Mouse (Mus musculus) CH12.LX (cell line): ENCODE data around the gene Ngfr. TPM values are rescaled to one million over a fixed set of nuclear protein-coding genes. Genes with fewer than 3 reads are reported as not detected.

Source experiments
- DNase-seq: peaks from one replicate; pipeline ENCODE4 v3.0.0-alpha.2; 2013; ENCODE audit errors: extremely low read depth
- H3K27ac ChIP-seq: 2 replicates; pipeline ENCODE4 v1.5.1; 2012; ENCODE audit warnings: low read depth, mild to moderate bottlenecking, control low read depth, moderate library complexity; ENCODE audit not compliant: insufficient read depth
- H3K27me3 ChIP-seq: replicated peaks from 2 replicates; pipeline ENCODE3; 2012; ENCODE audit warnings: inconsistent platforms
- H3K36me3 ChIP-seq, 2 experiments: replicated peaks in 1 of 2; 2 replicates each; pipeline versions ENCODE3 to v1.6.1; 2012; ENCODE audit warnings: inconsistent platforms in 1 of 2, low read length in 1 of 2, mild to moderate bottlenecking in 1 of 2, mixed read lengths in 1 of 2, moderate library complexity in 1 of 2; ENCODE audit not compliant: control insufficient read depth in 1 of 2, insufficient read depth in 1 of 2
- H3K4me1 ChIP-seq, 2 experiments: 2 replicates each; pipeline ENCODE4 v1.6.1; 2012; ENCODE audit warnings: inconsistent platforms in 1 of 2, moderate library complexity in 1 of 2; ENCODE audit not compliant: insufficient read depth in 2 of 2, control insufficient read depth in 1 of 2
- H3K4me2 ChIP-seq: 2 replicates; pipeline ENCODE4 v1.6.1; 2012; ENCODE audit warnings: low read depth, mild to moderate bottlenecking, control low read depth; ENCODE audit not compliant: poor library complexity, insufficient read depth, severe bottlenecking
- H3K4me3 ChIP-seq, 3 experiments: fragments of 150-350 bp in 1 of 3; sonication (generic) in 1 of 3; replicated peaks in 1 of 3; 2 replicates each; pipeline versions ENCODE3 to v1.5.1; 2011 to 2012; ENCODE audit warnings: low read depth in 2 of 3, low read length in 2 of 3, mild to moderate bottlenecking in 2 of 3, moderate library complexity in 2 of 3, control low read depth in 1 of 3, improper control_type of control experiment in 1 of 3, inconsistent platforms in 1 of 3, mixed read lengths in 1 of 3; ENCODE audit not compliant: poor library complexity in 1 of 3
- H3K79me2 ChIP-seq: replicated peaks from 2 replicates; pipeline ENCODE4 v1.6.1; 2012; ENCODE audit warnings: mild to moderate bottlenecking, moderate library complexity; ENCODE audit not compliant: control insufficient read depth, poor library complexity, insufficient read depth, severe bottlenecking; ENCODE audit errors: extremely low read depth
- H3K9ac ChIP-seq: 2 replicates; pipeline ENCODE4 v1.6.1; 2012; ENCODE audit warnings: low read depth, mild to moderate bottlenecking, control low read depth, moderate library complexity; ENCODE audit not compliant: insufficient read depth
- H3K9me3 ChIP-seq: replicated peaks from 2 replicates; pipeline ENCODE3; 2012; ENCODE audit warnings: low read length, inconsistent platforms, mixed read lengths
- CHD1 ChIP-seq: IDR thresholded peaks from 2 replicates; pipeline ENCODE4 v1.6.1; 2012; ENCODE audit warnings: low read depth, low read length, improper control_type of control experiment, inconsistent platforms
- CTCF ChIP-seq, 2 experiments: IDR thresholded peaks in 1 of 2; conservative IDR thresholded peaks in 1 of 2; 2 replicates each; pipeline ENCODE4 v1.5.1; 2011 to 2012; ENCODE audit warnings: low read depth in 2 of 2, low read length in 2 of 2, improper control_type of control experiment in 1 of 2, inconsistent platforms in 1 of 2, mild to moderate bottlenecking in 1 of 2, moderate library complexity in 1 of 2
- E2F4 ChIP-seq: IDR thresholded peaks from 2 replicates; pipeline ENCODE4 v1.6.1; 2011; ENCODE audit warnings: low read depth, low read length, improper control_type of control experiment; ENCODE audit not compliant: insufficient replicate concordance
- ELF1 ChIP-seq: IDR thresholded peaks from 2 replicates; pipeline ENCODE4 v1.6.1; 2014; ENCODE audit warnings: low read depth, mild to moderate bottlenecking, inconsistent platforms, low read length, improper control_type of control experiment
- HCFC1 ChIP-seq: IDR thresholded peaks from 2 replicates; pipeline ENCODE4 v1.6.1; 2012; ENCODE audit warnings: low read depth, mild to moderate bottlenecking, inconsistent platforms, low read length, improper control_type of control experiment
- JUN ChIP-seq: IDR thresholded peaks from 2 replicates; pipeline ENCODE4 v1.6.1; 2011; ENCODE audit warnings: low read depth, mild to moderate bottlenecking, low read length, improper control_type of control experiment, moderate library complexity; ENCODE audit not compliant: insufficient read depth
- MAFK ChIP-seq: IDR thresholded peaks from 2 replicates; pipeline ENCODE4 v1.6.1; 2011; ENCODE audit warnings: low read length, improper control_type of control experiment; ENCODE audit not compliant: insufficient replicate concordance
- MXI1 ChIP-seq: IDR thresholded peaks from 2 replicates; pipeline ENCODE4 v1.6.1; 2011; ENCODE audit warnings: mild to moderate bottlenecking, low read depth, low read length, improper control_type of control experiment
- NELFE ChIP-seq: IDR thresholded peaks from 2 replicates; pipeline ENCODE4 v1.6.1; 2011; ENCODE audit warnings: low read depth, low read length, improper control_type of control experiment
- NRF1 ChIP-seq: IDR thresholded peaks from 2 replicates; pipeline ENCODE4 v1.6.1; 2014; ENCODE audit warnings: low read depth, mild to moderate bottlenecking, inconsistent platforms, low read length, improper control_type of control experiment, moderate library complexity
- POLR2A ChIP-seq: IDR thresholded peaks from 2 replicates; pipeline ENCODE4 v1.6.1; 2011; ENCODE audit warnings: low read depth, mild to moderate bottlenecking, improper control_type of control experiment, low read length
- RAD21 ChIP-seq: IDR thresholded peaks from 2 replicates; pipeline ENCODE4 v1.6.1; 2011; ENCODE audit warnings: low read depth, mild to moderate bottlenecking, low read length, improper control_type of control experiment, moderate library complexity
- RCOR1 ChIP-seq: conservative IDR thresholded peaks from 2 replicates; pipeline ENCODE4 v1.6.1; 2012; ENCODE audit warnings: low read depth, mild to moderate bottlenecking, inconsistent platforms, low read length, improper control_type of control experiment
- SIN3A ChIP-seq: IDR thresholded peaks from 2 replicates; pipeline ENCODE4 v1.6.1; 2012; ENCODE audit warnings: low read length, improper control_type of control experiment, inconsistent platforms
- TBP ChIP-seq: conservative IDR thresholded peaks from 2 replicates; pipeline ENCODE4 v1.6.1; 2011; ENCODE audit warnings: low read depth, low read length, improper control_type of control experiment
- TCF12 ChIP-seq: IDR thresholded peaks from 2 replicates; pipeline ENCODE4 v1.6.1; 2014; ENCODE audit warnings: low read depth, mild to moderate bottlenecking, inconsistent platforms, low read length, improper control_type of control experiment
- USF1 ChIP-seq: IDR thresholded peaks from 2 replicates; pipeline ENCODE4 v1.6.1; 2014; ENCODE audit warnings: low read depth, mild to moderate bottlenecking, inconsistent platforms, low read length, improper control_type of control experiment
- ZC3H11A ChIP-seq: IDR thresholded peaks from 2 replicates; pipeline ENCODE4 v1.6.1; 2012; ENCODE audit warnings: low read depth, mild to moderate bottlenecking, inconsistent platforms, low read length, improper control_type of control experiment
- ZMIZ1 ChIP-seq: IDR thresholded peaks from 2 replicates; pipeline ENCODE4 v1.6.1; 2012; ENCODE audit warnings: low read depth, mild to moderate bottlenecking, inconsistent platforms, low read length, improper control_type of control experiment
- dilution Hi-C: fragments of 300-500 bp; cut with MboI; formaldehyde crosslinking; loops from 2 replicates; pipeline ENCODE4 v1.14.3; 2020; ENCODE audit warnings: low sequenced_read_pairs; ENCODE audit not compliant: extremely low pct_unique_long_range_greater_than_20kb, extremely low pct_ligation_motif_present
- in situ Hi-C: fragments of 300-500 bp; cut with MboI; formaldehyde crosslinking; loops from 3 replicates; pipeline ENCODE4 v1.14.3; 2019; ENCODE audit warnings: low sequenced_read_pairs, low pct_ligation_motif_present, low pct_unique_long_range_greater_than_20kb, mixed read lengths
- polyA plus RNA-seq: library from polyadenylated mRNA; unstranded; fragments of >175 nt; gene quantifications from 2 replicates; pipeline ENCODE4 v1.2.1, GENCODE M21; 2012; ENCODE audit warnings: low read depth; ENCODE audit not compliant: insufficient read length
- total RNA-seq, 2 experiments: library from RNA; depleted of rRNA; stranded (reverse); fragments of 300-350 nt in 1 of 2; fragments of >200 nt in 1 of 2; gene quantifications; 2 replicates each; pipeline ENCODE4 v1.2.3; 2012 to 2014

Gene Ngfr
- total and polyA plus RNA-seq, 3 experiments, result not detected

DNA sequence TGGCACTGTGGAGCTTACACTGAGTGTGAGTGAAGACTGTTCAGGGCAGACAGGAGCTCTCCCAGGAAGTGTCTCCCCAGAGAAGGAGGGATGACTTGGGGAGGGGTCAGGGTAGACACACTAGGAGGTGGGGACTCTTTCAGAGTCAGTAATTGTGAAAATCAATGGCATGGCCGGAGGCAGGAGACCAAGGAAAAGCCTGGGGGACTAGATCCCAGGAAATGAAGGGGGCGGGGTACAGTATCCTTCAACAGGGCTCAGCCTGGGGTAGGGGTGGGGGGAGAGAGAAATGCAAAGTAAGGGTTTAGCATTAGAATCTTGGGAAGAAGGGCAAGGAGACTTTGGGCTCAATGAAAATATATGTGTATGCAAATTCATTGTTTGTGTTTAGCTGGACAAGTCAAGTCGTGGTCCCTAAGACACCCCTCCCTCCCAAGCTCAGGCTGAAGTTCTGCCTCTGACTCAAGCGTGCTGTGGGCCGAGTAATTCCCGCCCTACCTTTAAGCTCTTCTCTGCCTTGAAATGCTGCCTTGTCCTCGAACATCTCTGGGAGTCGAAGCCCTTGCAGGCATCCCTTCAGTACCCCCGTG lies 34.1 kb upstream of the Ngfr start:
- Histone ChIP-seq H3K27me3 (peaks cover 91% of the 10 kb centered on the region), H3K36me3 (no peaks in the 10 kb centered on the region), H3K4me2 (no peak overlapping the region), H3K4me3 (no peak overlapping the region), H3K4me1 (no peaks in the 10 kb centered on the region), H3K9ac (no peak overlapping the region), H3K27ac (no peak overlapping the region), H3K79me2 (no peaks in the 10 kb centered on the region), H3K9me3 (no peaks in the 10 kb centered on the region)
- in situ Hi-C loops (no loop called here), dilution Hi-C loops (no loop called here)
- TF ChIP-seq MXI1 (no peak), HCFC1 (no peak), USF1 (no peak), POLR2A (no peak), NRF1 (no peak), CHD1 (no peak), RCOR1 (no peak), ELF1 (no peak), ZMIZ1 (no peak), JUN (no peak), RAD21 (no peak), CTCF (conservative IDR thresholded peaks at IDR 0.05 in 1 of 2, IDR thresholded peaks at IDR 0.05 in 1 of 2; ENCODE audit: low read depth in 2 of 2, low read length in 2 of 2) (no peak), TCF12 (no peak), TBP (no peak), ZC3H11A (no peak), MAFK (no peak), E2F4 (no peak), NELFE (no peak)
- no peak for DNase-seq

DNA sequence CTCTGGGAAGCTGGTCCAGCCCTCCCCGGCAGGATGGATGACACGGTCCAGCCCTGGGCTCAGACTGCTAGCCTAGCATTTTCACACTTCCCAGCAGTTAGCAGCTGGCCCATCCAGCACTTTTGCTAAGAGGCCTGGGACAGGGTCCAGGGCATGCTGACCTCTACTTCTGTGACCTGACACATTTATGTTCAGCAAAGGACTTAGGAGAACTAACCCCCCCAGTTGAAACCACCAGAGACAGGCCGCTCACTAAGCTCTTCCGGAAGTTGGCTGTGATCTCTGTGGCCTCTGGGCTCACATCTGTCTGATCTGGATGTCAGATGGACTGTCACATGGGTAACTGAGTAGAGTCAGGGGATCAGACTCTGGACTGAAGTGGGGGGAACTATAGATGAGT lies 33.5 kb upstream of the Ngfr start:
- DNase-seq, result no peak
- TF ChIP-seq SIN3A, result no peak
- no peak overlapping the region for H3K27ac ChIP-seq
- H3K9me3 ChIP-seq, result no peaks in the 10 kb centered on the region
- H3K4me3 ChIP-seq, result no peak overlapping the region
- H3K36me3 ChIP-seq, result no peaks in the 10 kb centered on the region
- H3K4me1 ChIP-seq, result no peaks in the 10 kb centered on the region
- H3K4me2 ChIP-seq, result no peak overlapping the region
- in situ Hi-C loops (no loop called here), dilution Hi-C loops (no loop called here)
- peaks cover 91% of the 10 kb centered on the region for H3K27me3 ChIP-seq
- H3K79me2 ChIP-seq, result no peaks in the 10 kb centered on the region
- H3K9ac ChIP-seq, result no peak overlapping the region
